Mouse (Mus musculus) brain, embryonic 18.5 days (tissue): ENCODE measurements around the gene Cuedc2.

Experiments
- DNase-seq: peaks from one replicate; pipeline ENCODE4 v3.0.0-alpha.2; 2012; ENCODE audit warnings: low read depth, low spot score

Cuedc2 gene

DNA sequence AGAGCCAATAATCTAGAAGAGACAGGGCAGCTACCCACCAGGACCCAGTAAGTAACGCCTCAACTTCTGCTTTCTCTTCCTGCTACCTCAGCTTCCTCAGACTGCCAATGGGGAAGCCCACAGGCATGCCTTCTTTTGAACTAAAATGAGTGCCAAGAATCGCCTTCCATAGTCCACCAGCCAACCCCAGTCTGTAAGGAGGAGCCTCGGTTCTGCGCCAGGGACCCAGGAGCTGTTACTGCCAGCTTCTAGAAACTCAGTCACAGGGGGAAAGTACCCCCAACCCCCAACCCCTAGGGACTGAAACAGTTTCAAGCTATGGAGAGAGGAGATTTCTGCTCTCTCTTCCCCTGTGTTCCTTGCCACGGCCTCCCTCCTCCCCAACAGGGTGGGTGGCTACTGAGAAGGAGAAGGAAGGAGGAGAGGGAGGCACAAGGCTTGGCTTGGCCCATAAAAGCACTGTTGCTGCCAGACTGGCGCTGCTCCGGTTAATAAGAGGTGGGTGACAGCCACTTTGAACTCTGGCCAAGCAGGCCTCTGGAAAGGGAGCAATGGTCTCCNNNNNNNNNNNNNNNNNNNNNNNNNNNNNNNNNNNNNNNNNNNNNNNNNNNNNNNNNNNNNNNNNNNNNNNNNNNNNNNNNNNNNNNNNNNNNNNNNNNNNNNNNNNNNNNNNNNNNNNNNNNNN is 927 bp upstream of the Cuedc2 start:
- DNase-seq, result no peak

DNA sequence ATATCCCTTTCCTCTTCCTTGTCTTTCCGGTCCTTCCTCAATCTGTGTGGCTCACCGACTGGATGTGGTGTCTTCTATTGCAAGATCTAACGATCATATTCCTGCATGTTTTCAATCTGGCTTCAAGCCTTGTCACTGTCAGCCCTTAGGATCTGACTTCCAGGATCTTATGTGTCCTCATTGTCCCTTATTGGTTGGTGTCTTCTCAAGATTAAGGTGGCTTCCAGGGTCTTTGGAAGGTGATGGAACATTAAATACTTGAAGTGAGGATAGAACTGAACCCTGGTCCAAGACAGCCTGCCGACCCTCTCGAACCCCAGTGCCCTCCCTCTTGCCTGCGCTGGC is 412 bp upstream of the Cuedc2 start:
- no peak for DNase-seq

DNA sequence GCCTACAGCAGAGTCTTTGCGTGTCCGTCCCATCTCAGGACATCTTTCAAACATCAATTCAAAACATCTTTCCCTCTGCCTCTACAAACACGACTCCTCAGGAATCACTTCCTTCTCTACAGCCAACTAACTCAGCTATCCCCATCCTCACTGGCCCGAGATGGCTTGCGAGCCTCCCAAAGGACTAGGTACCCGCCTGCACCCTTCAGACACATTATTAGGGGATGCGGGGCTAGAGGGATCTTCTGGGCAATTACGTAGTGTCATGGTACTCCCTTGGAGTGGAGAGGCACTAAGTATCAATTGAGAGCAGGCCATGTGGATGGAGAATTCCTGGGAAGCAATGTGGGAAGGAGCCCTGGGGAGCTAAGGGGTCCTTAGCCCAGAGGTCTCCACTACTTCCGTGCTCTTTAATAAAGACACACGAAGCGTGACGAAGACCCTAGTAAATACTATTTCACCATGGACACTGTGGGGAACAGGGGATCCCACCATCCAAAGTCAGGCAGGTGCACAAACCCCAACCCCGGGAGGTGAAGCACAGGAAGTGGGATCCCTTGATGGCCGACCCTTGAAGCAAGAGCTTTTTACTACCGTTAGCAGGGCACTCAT is 677 bp downstream of the Cuedc2 start:
- DNase-seq, result no peak

DNA sequence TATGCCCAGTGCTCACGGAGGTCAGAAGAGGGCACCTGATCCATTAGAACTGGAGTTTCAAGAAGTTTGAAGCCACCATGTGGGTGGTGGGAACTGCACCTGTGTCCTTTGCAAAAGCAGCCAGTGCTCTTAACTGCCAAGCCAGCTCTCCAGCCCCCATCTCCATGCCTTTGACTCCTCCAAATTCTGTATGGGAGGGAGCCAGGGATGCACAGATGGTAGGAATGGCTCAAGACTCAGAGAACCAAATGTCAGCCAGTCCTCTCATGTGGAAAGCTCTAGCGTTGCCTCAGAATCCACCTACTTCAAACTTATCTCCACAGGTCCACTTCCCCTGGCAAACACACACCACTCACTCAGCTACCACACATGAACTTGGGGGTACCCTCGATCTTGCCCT is 4.6 kb downstream of the Cuedc2 start:
- DNase-seq, result no peak

DNA sequence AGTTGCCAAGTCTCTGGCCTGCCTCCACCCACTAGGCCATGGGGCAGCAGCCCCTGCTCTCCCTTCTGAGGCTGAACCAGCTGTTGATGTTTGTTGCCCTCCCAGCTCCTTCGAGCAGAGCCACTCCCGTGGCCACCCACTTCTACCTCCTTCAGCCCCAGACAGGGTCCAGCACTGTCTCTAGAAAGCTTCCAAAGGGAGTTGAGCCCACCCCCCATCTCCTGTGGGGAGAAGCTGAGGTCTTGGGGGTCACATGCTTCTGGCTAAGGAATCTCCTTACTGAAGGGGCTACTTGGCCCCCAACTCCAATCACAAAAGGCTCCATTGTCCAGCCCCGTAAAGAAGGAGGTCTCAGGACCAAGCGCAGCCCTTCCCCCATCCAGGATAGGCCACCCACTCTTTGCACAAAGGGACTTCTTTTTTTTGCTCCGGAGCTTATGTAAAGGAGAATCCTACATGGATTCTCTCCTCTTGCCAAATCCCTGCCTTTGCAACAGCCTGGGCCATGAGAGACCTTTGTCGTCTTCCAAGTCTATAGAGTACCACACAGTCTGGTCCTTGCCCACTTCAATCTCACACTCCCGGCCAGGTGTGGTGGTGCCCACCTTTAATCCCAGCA is 5.7 kb downstream of the Cuedc2 start:
- no peak for DNase-seq

DNA sequence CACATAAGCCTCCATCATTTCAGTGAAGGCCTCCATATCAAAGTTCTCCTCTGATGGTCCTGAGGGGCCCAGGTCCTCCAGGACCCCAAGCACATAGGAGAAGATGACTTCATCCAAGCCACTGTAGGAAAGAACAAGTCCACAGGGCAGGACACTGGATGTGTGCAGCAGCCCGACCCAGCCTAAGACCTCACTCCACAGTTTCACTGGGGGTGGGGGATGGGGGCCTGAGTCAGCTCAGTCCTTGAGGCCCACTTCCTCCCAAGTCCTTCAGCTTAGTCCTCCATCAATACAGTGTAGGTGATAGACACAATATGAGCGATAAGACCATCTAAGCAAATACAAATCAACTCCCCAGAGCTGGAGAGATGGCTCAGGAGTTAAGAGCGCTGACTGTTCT is 6.6 kb downstream of the Cuedc2 start:
- DNase-seq, result no peak

DNA sequence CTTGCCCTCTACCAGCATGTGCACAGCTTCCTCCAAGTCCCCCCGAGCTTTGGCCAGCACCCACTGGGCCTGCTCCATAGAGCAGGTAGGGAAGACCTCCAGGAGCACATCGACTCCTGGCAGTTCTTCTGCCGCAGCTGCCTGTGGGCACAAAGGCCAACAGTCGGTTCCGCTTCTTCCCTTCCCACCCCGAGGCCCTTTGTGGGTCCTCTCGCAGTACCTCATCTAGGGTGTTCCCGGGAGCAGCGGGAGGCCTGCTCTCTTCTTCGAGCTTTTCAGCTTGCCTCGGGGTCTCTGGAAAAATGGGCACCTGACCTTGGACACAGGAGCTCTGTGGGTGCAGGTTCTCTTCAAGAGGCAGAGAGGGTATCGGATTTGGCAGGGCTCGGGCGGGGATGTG is 7.2 kb downstream of the Cuedc2 start:
- no peak for DNase-seq

DNA sequence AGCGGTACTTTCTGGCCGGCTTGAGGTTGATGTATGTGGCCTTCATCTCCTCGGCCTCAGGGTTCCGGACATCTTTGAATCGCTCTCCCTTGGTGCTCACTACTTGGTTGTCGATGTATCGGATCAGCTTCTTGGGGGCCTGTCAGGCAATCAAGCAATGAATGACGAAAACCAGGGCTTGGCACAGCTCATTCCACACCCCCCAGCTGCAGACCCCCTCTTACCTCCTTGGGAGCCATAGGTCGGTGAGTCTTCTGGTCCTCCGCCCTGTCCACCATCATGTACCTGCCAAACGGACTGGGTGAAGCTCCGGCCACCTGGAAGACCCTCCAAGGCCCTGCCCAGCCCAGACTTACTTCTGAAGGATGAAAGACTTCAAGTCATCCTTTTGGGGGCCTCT is 7.8 kb downstream of the Cuedc2 start:
- no peak for DNase-seq

DNA sequence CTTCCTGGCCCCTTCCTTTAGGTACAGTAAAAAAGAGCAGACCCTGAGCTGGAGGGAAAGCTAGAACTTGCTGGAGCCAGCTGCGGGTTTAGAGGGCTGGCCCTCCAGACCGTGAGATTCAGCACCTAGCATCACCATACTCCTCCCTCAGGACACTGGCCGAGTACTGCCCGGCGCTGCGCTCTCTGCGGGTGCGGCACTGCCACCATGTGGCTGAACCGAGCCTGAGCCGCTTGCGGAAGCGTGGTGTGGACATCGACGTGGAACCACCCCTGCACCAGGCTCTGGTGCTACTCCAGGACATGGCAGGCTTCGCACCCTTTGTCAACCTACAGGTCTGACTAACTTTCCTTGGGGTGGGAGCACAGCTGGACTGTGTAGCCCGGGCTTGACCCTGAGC is 8.6 kb downstream of the Cuedc2 start:
- DNase-seq, result no peak

DNA sequence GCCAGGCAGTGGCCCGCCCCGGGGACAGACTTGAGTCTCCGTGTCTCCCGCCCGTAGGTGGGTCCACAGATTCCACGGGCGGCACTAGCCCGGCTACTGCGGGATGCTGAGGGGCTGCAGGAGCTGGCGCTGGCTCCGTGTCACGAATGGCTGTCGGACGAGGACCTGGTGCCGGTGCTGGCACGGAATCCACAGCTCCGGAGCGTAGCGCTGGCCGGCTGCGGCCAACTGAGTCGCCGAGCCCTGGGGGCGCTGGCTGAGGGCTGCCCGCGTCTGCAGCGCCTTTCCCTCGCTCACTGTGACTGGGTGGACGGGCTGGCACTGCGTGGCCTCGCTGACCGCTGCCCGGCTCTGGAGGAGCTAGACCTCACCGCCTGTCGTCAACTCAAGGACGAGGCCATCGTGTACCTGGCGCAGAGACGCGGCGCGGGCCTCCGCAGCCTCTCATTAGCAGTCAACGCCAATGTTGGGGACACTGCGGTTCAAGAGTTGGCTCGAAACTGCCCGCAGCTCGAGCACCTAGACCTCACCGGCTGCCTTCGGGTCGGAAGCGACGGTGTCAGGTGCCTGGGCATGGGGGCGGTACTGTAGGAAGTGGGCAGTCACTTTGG is 9.4 kb downstream of the Cuedc2 start:
- DNase-seq, result no peak

DNA sequence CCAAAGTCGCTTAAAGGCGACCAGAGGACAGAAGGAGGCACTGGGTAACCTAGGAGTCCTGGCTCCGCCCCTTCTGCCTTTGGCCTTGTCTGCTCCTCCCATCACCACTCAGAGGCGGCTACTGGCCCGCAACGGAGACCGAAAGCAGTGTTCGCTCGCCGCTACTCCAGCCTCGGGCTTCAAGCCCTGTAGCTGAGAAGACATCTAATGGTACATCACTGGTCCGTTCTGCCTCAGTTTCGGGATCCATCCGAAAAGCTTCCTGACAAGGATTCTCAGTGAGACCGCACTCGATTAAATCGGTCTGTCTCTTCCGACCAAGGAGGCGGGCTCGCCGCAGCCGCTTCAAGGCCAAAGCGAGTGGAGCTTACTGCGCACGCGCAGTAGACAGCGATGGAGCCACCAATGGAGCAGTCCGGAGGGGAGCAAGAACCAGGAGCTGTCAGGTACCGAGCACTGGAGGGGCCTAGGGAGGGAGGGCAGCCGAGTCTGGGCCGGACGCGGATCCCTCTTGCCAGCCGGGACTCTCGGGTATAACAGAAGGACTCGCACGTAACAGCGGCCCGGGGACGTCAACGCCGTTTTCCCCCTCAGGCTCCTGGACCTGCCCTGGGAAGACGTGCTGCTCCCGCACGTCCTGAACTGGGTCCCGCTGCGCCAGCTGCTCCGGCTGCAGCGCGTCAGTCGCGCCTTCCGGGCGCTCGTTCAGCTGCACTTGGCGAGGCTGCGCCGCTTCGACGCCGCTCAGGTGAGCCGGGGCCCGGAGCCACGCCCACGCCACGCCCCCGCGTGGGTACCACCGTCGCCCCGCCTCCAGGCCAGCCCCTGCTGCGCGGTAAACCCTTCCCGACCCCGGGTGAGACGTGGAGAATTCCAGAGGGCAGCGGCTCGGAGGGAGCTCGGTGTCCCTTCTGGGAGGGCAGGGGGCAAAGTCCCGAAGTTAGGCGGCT is 10.1 kb downstream of the Cuedc2 start, which contains the start of gene Fbxl15:
TSS of gene Fbxl15 (plus strand) at position 104 of the 950 bp plus-strand sequence.
- DNase-seq, result peak; percentile 90

DNA sequence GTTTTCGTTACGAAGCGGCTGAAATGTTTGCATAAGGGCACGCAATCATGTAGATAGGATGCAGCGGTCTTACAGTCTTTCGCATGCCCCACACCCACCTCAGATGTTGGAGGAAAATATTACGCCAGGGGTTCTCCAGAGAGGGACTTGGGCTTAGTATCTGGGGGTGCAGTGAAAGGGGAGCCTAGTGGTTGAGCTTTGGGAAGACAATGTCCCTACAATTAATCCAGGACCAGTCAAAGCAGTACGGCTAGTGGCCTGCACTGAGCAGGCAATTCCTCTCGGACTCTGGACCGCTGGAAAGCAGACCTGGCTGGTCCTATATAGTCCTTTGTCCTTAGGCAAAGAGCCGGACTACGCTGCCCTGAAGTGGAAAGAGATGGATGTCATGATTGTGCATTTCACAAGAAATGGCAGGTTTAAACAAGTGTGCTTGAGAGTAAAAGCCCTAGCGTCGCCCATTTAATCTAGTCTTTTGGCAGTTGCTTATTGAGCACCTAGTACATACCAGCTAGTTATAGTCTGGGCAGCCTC is 10.9 kb downstream of the Cuedc2 start:
- DNase-seq, result no peak

DNA sequence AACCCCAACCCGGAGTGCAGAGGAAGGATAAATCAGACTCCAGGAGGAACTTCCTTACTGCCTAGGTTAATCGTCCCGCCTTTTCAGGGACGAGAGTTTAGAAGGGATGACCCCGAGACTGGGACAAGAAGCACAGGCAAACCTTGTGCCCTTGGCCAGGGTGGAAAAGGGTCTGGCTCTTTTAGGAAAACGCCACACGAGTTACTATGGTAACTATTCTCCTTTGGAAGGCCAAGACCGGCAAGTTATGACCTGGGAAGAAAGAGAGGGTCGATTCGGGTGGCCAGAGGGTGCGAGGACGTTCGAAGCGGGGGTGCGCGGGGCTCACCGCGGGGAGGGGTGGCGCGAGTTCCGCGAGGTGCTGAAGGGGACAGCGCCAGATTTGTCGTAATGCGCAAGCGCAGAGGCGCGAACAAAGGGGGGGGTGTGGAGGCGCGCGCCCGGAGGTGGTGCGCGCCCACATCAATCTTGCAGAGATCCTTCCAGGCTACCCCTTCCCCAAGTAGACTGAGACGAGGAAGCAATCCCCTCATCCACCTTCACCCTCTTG is 11.7 kb downstream of the Cuedc2 start, which contains the start of gene Psd:
TSS of gene Psd (minus strand) at position 401 of the 550 bp plus-strand sequence.
- DNase-seq, result no peak

DNA sequence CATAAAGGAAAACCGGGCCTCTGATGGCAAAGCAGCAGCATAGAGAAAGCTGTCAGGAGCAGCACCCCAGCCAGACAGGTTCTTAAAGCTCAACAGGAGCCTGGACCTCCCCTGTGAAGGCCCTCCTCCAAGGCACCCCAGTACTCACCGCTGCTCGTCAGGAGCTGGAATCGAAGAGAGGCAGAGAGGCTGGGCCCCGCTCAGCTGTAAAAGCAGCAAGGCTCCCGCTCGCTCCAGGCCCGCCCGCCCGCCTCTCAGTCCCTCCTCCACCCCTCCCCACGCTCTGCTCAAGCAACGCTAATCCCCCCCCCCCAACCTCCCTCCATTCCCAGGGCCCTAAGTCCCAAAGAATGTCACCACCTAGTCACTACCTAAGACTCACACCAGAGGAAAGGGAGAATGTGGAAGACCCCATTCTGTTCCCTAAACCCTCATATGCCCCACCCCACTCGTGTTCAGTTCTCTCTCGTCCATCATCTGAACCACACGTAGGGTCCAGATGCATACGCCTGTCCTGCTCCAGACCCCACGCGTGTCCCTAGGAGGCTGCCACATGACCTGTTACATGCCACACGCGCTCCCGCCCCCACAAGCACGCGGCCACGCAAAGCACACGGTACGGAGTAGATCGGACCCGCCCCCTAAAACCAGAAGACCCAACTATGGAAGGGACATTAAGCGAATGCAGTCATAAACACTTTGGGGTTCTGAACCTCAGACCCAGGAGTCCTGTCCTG is 12.3 kb downstream of the Cuedc2 start:
- no peak for DNase-seq

DNA sequence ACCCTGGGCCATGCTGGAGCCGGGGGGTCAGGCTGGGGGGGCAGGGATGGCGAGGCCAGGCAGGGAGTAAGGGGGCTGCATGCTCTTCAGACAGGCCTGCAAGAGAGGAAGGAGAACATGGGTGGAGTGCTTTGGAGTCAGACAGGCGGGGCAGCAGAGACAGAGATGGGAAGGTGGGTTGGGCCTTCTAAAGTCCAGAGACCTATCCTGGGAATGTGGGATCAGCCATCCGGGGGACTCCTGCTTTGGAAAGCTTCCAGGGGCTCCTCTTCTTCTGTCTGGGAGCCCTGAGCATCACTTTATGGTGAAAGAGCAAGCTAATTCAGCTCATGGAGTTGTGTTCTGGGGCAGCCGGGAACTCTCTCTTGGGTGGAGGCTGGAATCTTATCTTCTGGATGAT is 13.6 kb downstream of the Cuedc2 start:
- no peak for DNase-seq

DNA sequence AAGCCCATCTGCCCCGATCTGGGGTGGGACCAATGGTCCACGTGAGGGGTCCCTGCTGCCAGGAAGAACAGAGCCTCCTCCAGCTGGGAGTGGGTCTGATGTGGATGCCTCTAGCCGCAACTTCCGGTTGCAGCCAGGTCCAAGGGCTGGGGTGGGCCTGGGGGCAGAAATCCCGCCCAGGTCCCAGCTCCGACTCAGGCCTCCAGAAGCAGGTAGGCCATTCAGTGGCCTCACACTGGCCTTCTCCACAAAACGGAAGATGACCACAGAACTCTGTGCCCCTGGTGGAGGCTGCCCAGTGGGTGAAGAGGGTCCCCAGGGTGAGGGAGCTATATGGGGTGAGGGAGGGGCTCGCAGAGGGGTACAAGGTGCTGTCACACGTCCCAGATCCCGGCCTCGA is 14.1 kb downstream of the Cuedc2 start:
- no peak for DNase-seq

DNA sequence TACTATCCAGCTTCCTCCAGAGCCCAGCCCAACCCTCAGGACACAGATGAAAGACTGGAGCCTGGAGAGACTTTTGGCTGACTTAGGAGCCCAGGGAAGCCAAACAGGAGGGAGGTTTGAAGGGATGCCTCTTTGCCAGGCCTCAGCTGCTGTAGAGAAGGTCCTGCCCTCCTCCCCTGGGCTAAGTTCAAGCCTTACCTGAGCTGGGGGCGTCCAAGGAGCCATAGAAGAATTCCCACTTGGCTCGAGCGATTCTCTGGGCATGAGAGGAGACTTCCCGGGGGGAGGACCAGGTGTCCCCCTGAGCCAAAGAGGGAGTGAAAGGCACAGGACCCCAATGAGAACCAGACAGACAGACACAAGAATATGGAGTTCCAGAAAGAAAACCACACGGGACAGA is 14.8 kb downstream of the Cuedc2 start:
- DNase-seq, result no peak

DNA sequence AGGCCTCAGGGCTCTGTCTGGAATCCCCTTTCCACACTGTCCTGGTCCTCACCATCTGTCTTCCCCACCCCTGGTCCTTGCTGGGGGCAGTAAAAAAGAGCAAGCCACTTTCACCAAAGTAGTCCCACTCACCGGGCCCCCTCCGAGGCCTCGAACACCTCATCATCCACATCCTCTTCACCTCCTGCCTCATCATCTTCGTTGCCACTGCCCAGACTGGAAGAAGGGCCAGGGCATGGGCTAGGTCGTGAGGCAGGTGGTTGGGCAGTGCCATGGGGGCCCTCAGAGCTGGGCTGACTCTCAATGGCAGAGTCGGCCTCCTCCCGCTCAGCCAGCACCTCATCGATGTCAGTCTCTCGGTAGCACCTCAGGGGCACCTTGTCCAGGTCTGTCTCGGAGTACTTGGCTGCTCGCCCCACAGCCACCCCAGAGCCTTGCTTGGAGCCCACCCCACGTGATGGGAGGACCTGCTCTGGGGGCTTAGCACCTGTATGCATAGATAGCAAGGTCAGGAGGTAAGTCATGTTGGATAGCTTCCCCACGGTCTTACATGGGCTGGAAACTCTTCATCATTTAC is 15.4 kb downstream of the Cuedc2 start:
- DNase-seq, result no peak

DNA sequence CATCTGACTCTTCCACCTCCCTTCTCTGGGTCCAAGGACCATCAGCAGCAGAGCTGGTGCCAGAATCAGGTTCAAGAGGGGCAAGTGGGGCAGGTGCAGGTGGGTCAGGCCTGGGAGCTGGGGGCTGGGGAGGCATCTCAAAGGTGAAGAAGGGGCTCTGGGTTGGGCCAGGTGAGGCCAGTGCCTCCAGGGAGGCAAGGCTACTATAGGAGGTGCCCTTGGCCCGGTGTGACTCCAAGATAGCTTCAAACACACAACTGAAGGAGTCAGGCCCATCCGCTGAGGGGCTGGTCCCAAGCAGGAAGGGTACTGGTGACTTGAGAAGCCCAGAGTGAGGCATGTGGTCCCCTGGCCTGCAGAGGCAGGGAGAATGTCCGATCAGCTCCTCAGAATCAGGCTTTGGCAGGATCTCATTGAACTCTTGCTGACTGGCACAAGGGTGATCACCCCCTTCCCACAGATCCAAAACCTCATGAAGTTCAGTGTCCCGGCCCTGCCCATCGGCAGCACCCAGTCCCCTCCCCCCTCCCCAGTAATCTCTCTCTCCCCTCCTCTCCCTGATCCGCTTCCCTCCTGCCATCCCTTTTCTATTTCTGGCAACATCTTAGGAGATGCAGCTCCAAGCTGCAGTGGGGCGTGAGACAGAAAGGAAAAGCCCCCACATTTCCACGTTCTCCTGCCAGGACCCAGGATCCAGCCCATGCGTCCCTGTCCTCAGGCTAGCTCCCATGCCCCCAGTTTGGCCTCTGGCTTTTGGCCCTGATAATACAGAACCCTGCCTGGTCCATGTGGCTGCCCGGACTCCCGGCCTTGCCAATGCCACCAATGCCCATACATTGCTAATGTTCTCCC is 16.1 kb downstream of the Cuedc2 start:
- no peak for DNase-seq
